Mouse (Mus musculus) embryonic facial prominence, embryonic 14.5 days (tissue): ENCODE data around the gene Cacng6. TPM values are rescaled to one million over a fixed set of nuclear protein-coding genes. Genes with fewer than 3 reads are reported as not detected.
A peak's percentile ranks its signal among the peaks of the same experiment; 100 is the strongest.

Experiments
- microRNA-seq: library from miRNA; unstranded; fragments of <30 nt; microRNA quantifications from one replicate; pipeline ENCODE4, GENCODE M21; 2016; ENCODE audit warnings: borderline number of aligned reads
- polyA plus RNA-seq: library from polyadenylated mRNA; unstranded; fragments of >200 nt; fragmentation: Nextera tagmentation; extraction: Ambion mirVana; gene quantifications from 2 replicates; pipeline ENCODE4 v1.2.1, GENCODE M21; 2014

The Cacng6 gene
- polyA plus RNA-seq, 1 experiment from 2014 or later = 14.5 TPM

Small RNA genes within 50 kb of the gene (microRNA-seq; reads per million reads assigned to microRNA genes)
- 9.6 reads per million, percentile 28 among the genes with 10 or more reads in this experiment for gene Gm23450

Other genes with a start within 250 kb of the Cacng6 start
- gene Nlrp12, start 174.5 kb upstream of the Cacng6 start, polyA plus RNA-seq = 0.03 TPM in 1 of 2 replicates, not detected in the other
- 149 and 178 TPM in 2 replicates for gene Myadm, start 135.1 kb upstream of the Cacng6 start, polyA plus RNA-seq
- 0.10 and 0.15 TPM in 2 replicates for gene Prkcg, start 135.0 kb upstream of the Cacng6 start, polyA plus RNA-seq
- gene Cacng7, start 91.2 kb upstream of the Cacng6 start, polyA plus RNA-seq = 1.7 and 3.1 TPM in 2 replicates
- 1.3 and 3.3 TPM in 2 replicates for gene Cacng8, start 33.5 kb upstream of the Cacng6 start, polyA plus RNA-seq
- 0.22 and 0.29 TPM in 2 replicates for gene Tarm1, start 78.4 kb downstream of the Cacng6 start, polyA plus RNA-seq
- gene Oscar, start 192.0 kb downstream of the Cacng6 start, polyA plus RNA-seq = 0.22 and 0.49 TPM in 2 replicates
- 497 and 552 TPM in 2 replicates for gene Ndufa3, start 193.2 kb downstream of the Cacng6 start, polyA plus RNA-seq
- gene Tfpt, start 205.7 kb downstream of the Cacng6 start, polyA plus RNA-seq = 19.1 and 20.5 TPM in 2 replicates
- gene Prpf31, start 205.8 kb downstream of the Cacng6 start, polyA plus RNA-seq = 74.0 and 88.2 TPM in 2 replicates
- gene Cnot3, start 221.1 kb downstream of the Cacng6 start, polyA plus RNA-seq = 50.7 and 51.0 TPM in 2 replicates
- 13.1 and 13.4 TPM in 2 replicates for gene Leng1, start 241.6 kb downstream of the Cacng6 start, polyA plus RNA-seq